Mouse (Mus musculus): ENCODE measurements at regions not wholly inside any gene's neighbourhood (a gene's known extent, or its start where the extent isn't known, plus 50 kb on each side); places are given as distances from the start of the nearest gene placed in this dataset.

GRCm38 (mm10) chr13:7306995-7307394, 658.4 kb upstream of the Pfkp start:
- Histone ChIP-seq H3K4me2 (replicated peaks) (no peak overlapping the region), H3K9me3 (ENCODE audit: control insufficient read depth, low read length) (no peaks in the 10 kb centered on the region), H3K9ac (no peak overlapping the region), H3K27me3 (ENCODE audit: control insufficient read depth, insufficient read depth, low read length) (no peaks in the 10 kb centered on the region), H3K4me3 (replicated peaks; ENCODE audit: low read length) (no peak overlapping the region), H3K36me3 (replicated peaks; ENCODE audit: control insufficient read depth, insufficient read depth) (no peaks in the 10 kb centered on the region), H3K27ac (no peak overlapping the region), H3K4me1 (replicated peaks; ENCODE audit: control insufficient read depth, insufficient read depth, low read length) (no peaks in the 10 kb centered on the region)
- ATAC-seq (ENCODE audit: low FRiP score), result no peak
- DNase-seq (ENCODE audit: low spot score), result no peak
- 82% methylated on average over 1 of the region's 1 CpGs for WGBS

GRCm38 (mm10) chr13:7307396-7307795, 658.8 kb upstream of the Pfkp start:
- Histone ChIP-seq H3K36me3 (replicated peaks; ENCODE audit: control insufficient read depth, insufficient read depth) (no peaks in the 10 kb centered on the region), H3K9ac (no peak overlapping the region), H3K4me2 (replicated peaks) (no peak overlapping the region), H3K4me3 (replicated peaks; ENCODE audit: low read length) (no peak overlapping the region), H3K27me3 (ENCODE audit: control insufficient read depth, insufficient read depth, low read length) (no peaks in the 10 kb centered on the region), H3K27ac (no peak overlapping the region), H3K9me3 (ENCODE audit: control insufficient read depth, low read length) (no peaks in the 10 kb centered on the region), H3K4me1 (replicated peaks; ENCODE audit: control insufficient read depth, insufficient read depth, low read length) (no peaks in the 10 kb centered on the region)
- 96% methylated on average over 5 of the region's 5 CpGs for WGBS
- ATAC-seq (ENCODE audit: low FRiP score) (no peak), DNase-seq (ENCODE audit: low spot score) (no peak)

GRCm38 (mm10) chr13:7313474-7313873, 664.9 kb upstream of the Pfkp start:
- Histone ChIP-seq H3K36me3 (replicated peaks; ENCODE audit: control insufficient read depth, insufficient read depth) (no peaks in the 10 kb centered on the region), H3K4me3 (replicated peaks; ENCODE audit: low read length) (no peak overlapping the region), H3K27me3 (ENCODE audit: control insufficient read depth, insufficient read depth, low read length) (no peaks in the 10 kb centered on the region), H3K9me3 (ENCODE audit: control insufficient read depth, low read length) (no peaks in the 10 kb centered on the region), H3K27ac (no peak overlapping the region), H3K9ac (no peak overlapping the region), H3K4me2 (replicated peaks) (no peak overlapping the region), H3K4me1 (replicated peaks; ENCODE audit: control insufficient read depth, insufficient read depth, low read length) (no peaks in the 10 kb centered on the region)
- DNase-seq (ENCODE audit: low spot score) (no peak), ATAC-seq (ENCODE audit: low FRiP score) (no peak)
- 88% methylated on average over 1 of the region's 1 CpGs for WGBS

- Histone ChIP-seq H3K36me3 (replicated peaks; ENCODE audit: control insufficient read depth, insufficient read depth) (no peaks in the 10 kb centered on the region), H3K9me3 (ENCODE audit: control insufficient read depth, low read length) (no peaks in the 10 kb centered on the region), H3K9ac (no peak overlapping the region), H3K27ac (no peak overlapping the region), H3K4me2 (replicated peaks) (no peak overlapping the region), H3K4me1 (replicated peaks; ENCODE audit: control insufficient read depth, insufficient read depth, low read length) (no peaks in the 10 kb centered on the region), H3K4me3 (replicated peaks; ENCODE audit: low read length) (no peak overlapping the region), H3K27me3 (ENCODE audit: control insufficient read depth, insufficient read depth, low read length) (no peaks in the 10 kb centered on the region)
- DNase-seq (ENCODE audit: low spot score) (no peak), ATAC-seq (ENCODE audit: low FRiP score) (no peak)
- WGBS, result 81% methylated on average over 2 of the region's 2 CpGs
These were observed 681.6 kb upstream of the Pfkp start for GRCm38 (mm10) chr13:7330151-7330550.

- no peak overlapping the region for H3K4me3 ChIP-seq (replicated peaks; ENCODE audit: low read length)
- WGBS, result 79% methylated on average over 1 of the region's 1 CpGs
- H3K36me3 ChIP-seq (replicated peaks; ENCODE audit: control insufficient read depth, insufficient read depth), result no peaks in the 10 kb centered on the region
- H3K4me2 ChIP-seq (replicated peaks), result no peak overlapping the region
- no peak overlapping the region for H3K9ac ChIP-seq
- ATAC-seq (ENCODE audit: low FRiP score) (no peak), DNase-seq (ENCODE audit: low spot score) (no peak)
- no peaks in the 10 kb centered on the region for H3K4me1 ChIP-seq (replicated peaks; ENCODE audit: control insufficient read depth, insufficient read depth, low read length)
- no peak overlapping the region for H3K27ac ChIP-seq
- no peaks in the 10 kb centered on the region for H3K27me3 ChIP-seq (ENCODE audit: control insufficient read depth, insufficient read depth, low read length)
- H3K9me3 ChIP-seq (ENCODE audit: control insufficient read depth, low read length), result no peaks in the 10 kb centered on the region
These were observed 697.2 kb upstream of the Pfkp start for GRCm38 (mm10) chr13:7345760-7346159.

DNA sequence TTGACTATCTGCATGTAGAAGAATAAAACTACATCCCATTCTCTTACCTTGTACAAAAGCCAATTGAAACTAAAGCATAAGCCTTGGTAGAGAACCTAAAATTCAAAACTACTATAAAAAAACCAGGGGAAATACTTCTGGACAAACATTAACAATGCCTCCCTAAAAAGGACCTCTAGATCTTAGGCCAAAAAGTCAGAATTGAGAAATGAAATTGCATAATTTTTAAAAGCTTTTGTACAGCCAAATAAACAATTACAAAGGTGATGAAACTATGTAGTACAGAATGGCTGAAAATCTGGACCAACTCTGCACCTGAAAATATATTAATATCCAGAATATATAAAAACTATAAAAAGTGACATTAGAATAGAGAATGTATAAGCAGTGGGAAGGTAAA, 699.9 kb upstream of the Pfkp start:
- H3K9ac ChIP-seq, result no peak overlapping the region
- ATAC-seq (ENCODE audit: low FRiP score) (no peak), DNase-seq (ENCODE audit: low spot score) (no peak)
- no peak overlapping the region for H3K4me3 ChIP-seq (replicated peaks; ENCODE audit: low read length)
- H3K27ac ChIP-seq, result no peak overlapping the region
- no peaks in the 10 kb centered on the region for H3K4me1 ChIP-seq (replicated peaks; ENCODE audit: control insufficient read depth, insufficient read depth, low read length)
- H3K36me3 ChIP-seq (replicated peaks; ENCODE audit: control insufficient read depth, insufficient read depth), result no peaks in the 10 kb centered on the region
- H3K9me3 ChIP-seq (ENCODE audit: control insufficient read depth, low read length), result no peaks in the 10 kb centered on the region
- H3K4me2 ChIP-seq (replicated peaks), result no peak overlapping the region
- no peaks in the 10 kb centered on the region for H3K27me3 ChIP-seq (ENCODE audit: control insufficient read depth, insufficient read depth, low read length)

DNA sequence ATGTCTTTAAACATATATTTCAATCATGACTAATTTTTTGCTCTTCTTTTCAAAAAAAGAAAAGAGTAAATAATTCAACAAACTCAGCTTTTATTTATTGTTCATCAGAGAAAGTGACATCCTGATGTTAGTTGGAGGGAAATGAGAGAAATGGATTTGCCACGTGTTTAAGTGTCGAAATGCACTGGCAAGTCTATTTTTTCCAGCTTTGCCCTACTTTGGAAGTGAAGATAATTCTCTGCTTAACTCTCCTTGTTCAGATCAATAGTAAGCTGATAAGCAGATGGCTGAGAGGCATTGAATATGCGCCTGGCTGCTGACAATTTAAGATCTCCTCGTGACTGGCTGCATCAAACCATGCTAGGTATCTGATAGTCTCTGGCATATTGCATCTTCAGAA, 704.4 kb upstream of the Pfkp start:
- Histone ChIP-seq H3K4me1 (replicated peaks; ENCODE audit: control insufficient read depth, insufficient read depth, low read length) (no peaks in the 10 kb centered on the region), H3K4me2 (replicated peaks) (no peak overlapping the region), H3K9ac (no peak overlapping the region), H3K9me3 (ENCODE audit: control insufficient read depth, low read length) (no peaks in the 10 kb centered on the region), H3K27me3 (ENCODE audit: control insufficient read depth, insufficient read depth, low read length) (no peaks in the 10 kb centered on the region), H3K36me3 (replicated peaks; ENCODE audit: control insufficient read depth, insufficient read depth) (no peaks in the 10 kb centered on the region), H3K4me3 (replicated peaks; ENCODE audit: low read length) (no peak overlapping the region), H3K27ac (no peak overlapping the region)
- no peak for ATAC-seq (ENCODE audit: low FRiP score)
- DNase-seq (ENCODE audit: low spot score), result no peak
- WGBS, result 70% methylated on average over 4 of the region's 4 CpGs

- Histone ChIP-seq H3K4me1 (replicated peaks; ENCODE audit: control insufficient read depth, insufficient read depth, low read length) (no peaks in the 10 kb centered on the region), H3K27ac (no peak overlapping the region), H3K27me3 (ENCODE audit: control insufficient read depth, insufficient read depth, low read length) (no peaks in the 10 kb centered on the region), H3K9me3 (ENCODE audit: control insufficient read depth, low read length) (no peaks in the 10 kb centered on the region), H3K4me3 (replicated peaks; ENCODE audit: low read length) (no peak overlapping the region), H3K4me2 (replicated peaks) (no peak overlapping the region), H3K9ac (no peak overlapping the region), H3K36me3 (replicated peaks; ENCODE audit: control insufficient read depth, insufficient read depth) (no peaks in the 10 kb centered on the region)
- DNase-seq (ENCODE audit: low spot score), result peak; percentile 22
- WGBS, result 69% methylated on average over 3 of the region's 3 CpGs
- no peak for ATAC-seq (ENCODE audit: low FRiP score)
These were observed 708.5 kb upstream of the Pfkp start for GRCm38 (mm10) chr13:7357071-7357470.

DNA sequence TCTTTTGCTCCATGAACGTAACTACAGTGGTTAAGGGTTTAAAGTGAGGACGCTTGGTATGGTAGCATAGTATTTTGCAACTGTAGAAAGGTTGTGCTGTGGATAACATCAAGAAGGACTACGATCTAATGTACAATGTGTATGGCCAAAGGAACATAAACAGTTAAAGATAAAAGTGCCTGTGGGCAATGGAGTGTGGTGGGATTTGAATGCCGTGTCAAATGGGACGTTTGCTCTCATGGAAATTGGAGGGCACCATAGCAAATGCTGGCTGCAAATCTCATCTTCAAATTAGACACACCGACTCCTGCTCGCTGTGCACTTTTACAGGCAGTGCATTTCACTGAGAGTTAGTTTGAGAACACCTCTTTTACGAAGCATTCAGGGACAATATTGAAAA, 725.0 kb upstream of the Pfkp start:
- 35% methylated on average over 8 of the region's 8 CpGs for WGBS
- H3K27me3 ChIP-seq (ENCODE audit: control insufficient read depth, insufficient read depth, low read length), result no peaks in the 10 kb centered on the region
- H3K4me2 ChIP-seq (replicated peaks), result no peak overlapping the region
- DNase-seq (ENCODE audit: low spot score), result no peak
- 0 out of 2 replicates have a peak, but pooled peaks cover 5% of the 10 kb centered on the region for H3K4me1 ChIP-seq (replicated peaks; ENCODE audit: control insufficient read depth, insufficient read depth, low read length)
- no peak overlapping the region for H3K4me3 ChIP-seq (replicated peaks; ENCODE audit: low read length)
- no peaks in the 10 kb centered on the region for H3K9me3 ChIP-seq (ENCODE audit: control insufficient read depth, low read length)
- no peaks in the 10 kb centered on the region for H3K36me3 ChIP-seq (replicated peaks; ENCODE audit: control insufficient read depth, insufficient read depth)
- H3K9ac ChIP-seq, result no peak overlapping the region
- ATAC-seq (ENCODE audit: low FRiP score), result no peak
- no peak overlapping the region for H3K27ac ChIP-seq

DNA sequence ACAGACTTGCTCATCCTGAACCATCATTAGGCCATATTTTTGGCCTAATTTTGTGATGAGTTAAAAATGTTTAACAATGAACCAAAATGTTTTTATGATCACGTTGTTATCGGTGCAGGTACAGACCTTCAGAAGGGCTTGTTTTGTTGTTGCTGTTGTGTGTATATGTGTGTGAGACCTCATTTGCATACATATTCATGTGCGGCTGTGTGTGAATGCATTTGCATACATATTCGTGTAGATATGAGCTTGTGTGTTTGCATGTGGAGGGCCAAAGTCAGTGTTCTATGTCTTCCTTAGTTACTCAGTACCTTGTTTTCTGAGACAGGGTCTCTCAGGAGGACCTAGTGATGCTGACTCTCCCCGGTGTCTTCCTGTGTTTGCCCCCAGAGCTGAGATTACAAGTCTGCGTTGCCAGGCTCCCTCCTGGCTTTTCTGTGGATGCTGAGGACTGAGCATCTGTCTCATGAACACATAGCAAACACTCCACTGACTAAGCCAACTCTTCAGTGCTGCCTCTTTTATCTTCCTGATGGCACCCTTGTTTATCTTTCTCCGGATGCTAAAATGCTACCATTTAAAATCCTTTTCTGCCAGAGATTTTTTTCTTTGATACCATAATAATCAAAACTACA, 726.5 kb upstream of the Pfkp start:
- Histone ChIP-seq H3K4me1 (replicated peaks; ENCODE audit: control insufficient read depth, insufficient read depth, low read length) (0 out of 2 replicates have a peak, but pooled peaks cover 5% of the 10 kb centered on the region), H3K4me2 (replicated peaks) (no peak overlapping the region), H3K4me3 (replicated peaks; ENCODE audit: low read length) (no peak overlapping the region), H3K27ac (peak overlapping the region; percentile 38; the same call in 1 of the 2 replicates), H3K9ac (no peak overlapping the region), H3K9me3 (ENCODE audit: control insufficient read depth, low read length) (no peaks in the 10 kb centered on the region), H3K36me3 (replicated peaks; ENCODE audit: control insufficient read depth, insufficient read depth) (no peaks in the 10 kb centered on the region), H3K27me3 (ENCODE audit: control insufficient read depth, insufficient read depth, low read length) (no peaks in the 10 kb centered on the region)
- peak; percentile 71; the same call in 1 of the 2 replicates for ATAC-seq (ENCODE audit: low FRiP score)
- DNase-seq (ENCODE audit: low spot score), result no peak
- 58% methylated on average over 7 of the region's 7 CpGs for WGBS

Data from hindbrain, embryonic 14.5 days (tissue).